Mouse (Mus musculus) layer of hippocampus, postnatal 10 days (tissue): ENCODE results near the gene Cd300lf. TPM values are rescaled to one million over a fixed set of nuclear protein-coding genes. Genes with fewer than 3 reads are reported as not detected.

ENCODE experiments used
- DNase-seq, 2 experiments: peaks; one replicate each; pipeline ENCODE4 v3.0.0; 2021; ENCODE audit warnings: low spot score in 2 of 2
- long read RNA-seq: library from polyadenylated mRNA; stranded (forward); transcript quantifications from one replicate; pipeline ENCODE4 v2.0.0, GENCODE M21; 2023
- total RNA-seq, 2 experiments: library from RNA; stranded (reverse); gene quantifications; 2 replicates each; pipeline ENCODE4 v1.2.3; 2021

Cd300lf gene
- total RNA-seq = under 1 TPM; 0.27 to 0.50 TPM
- long read RNA-seq = 0 reads

- no peak for DNase-seq
Observed at GRCm38 (mm10) chr11:115133800-115134199, at the start of gene Cd300lf. Cd300lf (minus strand) TSS chr11:115133992.

GRCm38 (mm10) chr11:115181913-115182638, 48.3 kb upstream of the Cd300lf start:
- peak; percentile 92 to 93 for DNase-seq

- DNase-seq = no peak
Observed at GRCm38 (mm10) chr11:115179881-115180280, 46.1 kb upstream of the Cd300lf start.

GRCm38 (mm10) chr11:115179191-115179590, 45.4 kb upstream of the Cd300lf start:
- peak; percentile 70 to 77 for DNase-seq

GRCm38 (mm10) chr11:115178766-115179165, 45.0 kb upstream of the Cd300lf start:
- DNase-seq = no peak

GRCm38 (mm10) chr11:115177559-115178195, 43.9 kb upstream of the Cd300lf start:
- DNase-seq = peak in 1 of 2 experiments; percentile 61

- no peak for DNase-seq
Observed at GRCm38 (mm10) chr11:115176399-115177190, 42.8 kb upstream of the Cd300lf start.

- DNase-seq = no peak
Observed at GRCm38 (mm10) chr11:115173549-115174339, 40.0 kb upstream of the Cd300lf start.

- no peak for DNase-seq
Observed at GRCm38 (mm10) chr11:115172825-115173287, 39.1 kb upstream of the Cd300lf start.

GRCm38 (mm10) chr11:115171125-115171524, 37.3 kb upstream of the Cd300lf start:
- no peak for DNase-seq

- no peak for DNase-seq
Observed at GRCm38 (mm10) chr11:115169430-115169829, 35.6 kb upstream of the Cd300lf start.

- no peak for DNase-seq
Observed at GRCm38 (mm10) chr11:115167631-115168249, 33.9 kb upstream of the Cd300lf start.

GRCm38 (mm10) chr11:115166776-115167175, 33.0 kb upstream of the Cd300lf start:
- no peak for DNase-seq

- no peak for DNase-seq
Observed at GRCm38 (mm10) chr11:115164976-115165374, 31.2 kb upstream of the Cd300lf start.

- DNase-seq = no peak
Observed at GRCm38 (mm10) chr11:115164341-115164975, 30.7 kb upstream of the Cd300lf start.

- DNase-seq = peak in 1 of 2 experiments; percentile 51
Observed at GRCm38 (mm10) chr11:115163568-115164150, 29.9 kb upstream of the Cd300lf start.

GRCm38 (mm10) chr11:115162832-115163480, 29.2 kb upstream of the Cd300lf start, which contains the start of gene Slc9a3r1:
Slc9a3r1 (plus strand) TSS chr11:115163341.
- peak; percentile 93 to 96 for DNase-seq

- DNase-seq = no peak
Observed at GRCm38 (mm10) chr11:115162205-115162601, 28.4 kb upstream of the Cd300lf start.
